Mouse (Mus musculus) urinary bladder, adult 18-20 months (tissue): ENCODE measurements around the gene Cntn6.

Source experiments
- DNase-seq, 2 experiments: peaks; one replicate each; pipeline ENCODE4 v3.0.0; 2022; ENCODE audit warnings: low spot score in 2 of 2, mixed read lengths in 2 of 2

Gene Cntn6

DNA sequence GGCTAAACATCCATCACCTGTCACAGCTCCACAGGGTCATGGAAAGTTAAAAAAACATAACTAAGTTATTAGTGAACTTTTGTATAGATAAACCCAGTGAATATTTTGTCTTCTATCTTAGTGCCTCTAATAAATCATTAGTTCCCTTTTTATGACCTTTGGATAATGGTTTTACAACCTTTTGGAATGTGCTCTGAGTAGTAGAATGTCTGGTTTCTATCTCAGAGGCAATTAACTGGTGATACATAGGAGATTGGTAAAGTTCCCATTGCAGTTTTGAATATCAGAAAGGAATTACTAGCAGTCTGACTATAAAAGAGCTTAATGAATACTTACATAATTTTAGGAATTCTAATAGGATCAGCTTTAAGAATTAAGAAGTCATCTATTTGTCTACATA is 265.5 kb downstream of the Cntn6 start:
- no peak for DNase-seq

GRCm38 (mm10) chr6:104761226-104761625 is 268.6 kb downstream of the Cntn6 start:
- no peak for DNase-seq

GRCm38 (mm10) chr6:104783891-104784290 is 291.3 kb downstream of the Cntn6 start:
- no peak for DNase-seq

DNA sequence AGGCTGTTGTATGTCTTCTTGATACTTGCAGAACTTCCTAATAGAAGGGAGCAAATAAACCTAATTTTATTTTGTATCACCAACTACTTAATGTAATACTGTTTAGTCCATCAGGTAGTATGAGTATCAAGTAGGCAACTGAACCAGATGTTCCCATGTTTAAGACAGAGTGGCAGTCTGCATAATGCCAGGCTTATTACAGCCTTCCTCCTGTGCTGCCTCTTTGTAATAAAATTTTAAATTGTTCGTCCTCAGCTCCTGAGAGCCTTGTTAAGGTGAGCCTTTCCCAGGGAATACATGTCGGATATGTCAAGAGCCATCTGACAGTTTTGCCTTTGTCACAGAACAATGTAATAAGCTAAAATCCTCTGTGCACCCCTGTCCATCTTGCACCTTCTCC is 294.9 kb downstream of the Cntn6 start:
- DNase-seq = no peak

DNA sequence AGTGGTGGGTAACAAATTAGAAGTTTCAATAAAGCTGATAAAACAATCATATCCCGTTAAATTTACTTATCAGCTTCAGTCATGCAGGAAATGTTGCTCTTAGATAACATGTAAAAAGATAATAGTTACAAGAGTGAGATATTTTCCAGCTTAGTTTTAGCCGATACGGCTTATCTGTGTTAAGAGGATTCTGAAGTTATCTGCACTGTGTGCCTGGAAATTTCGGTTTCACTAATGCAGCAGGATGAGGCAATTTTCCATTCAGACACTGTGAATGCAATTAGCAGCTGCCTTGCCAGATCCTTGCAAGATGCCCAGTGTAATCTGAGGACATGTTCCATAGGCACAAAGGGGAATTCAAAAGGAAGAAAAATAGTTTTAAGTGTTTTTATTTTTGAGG is 315.9 kb downstream of the Cntn6 start:
- no peak for DNase-seq

DNA sequence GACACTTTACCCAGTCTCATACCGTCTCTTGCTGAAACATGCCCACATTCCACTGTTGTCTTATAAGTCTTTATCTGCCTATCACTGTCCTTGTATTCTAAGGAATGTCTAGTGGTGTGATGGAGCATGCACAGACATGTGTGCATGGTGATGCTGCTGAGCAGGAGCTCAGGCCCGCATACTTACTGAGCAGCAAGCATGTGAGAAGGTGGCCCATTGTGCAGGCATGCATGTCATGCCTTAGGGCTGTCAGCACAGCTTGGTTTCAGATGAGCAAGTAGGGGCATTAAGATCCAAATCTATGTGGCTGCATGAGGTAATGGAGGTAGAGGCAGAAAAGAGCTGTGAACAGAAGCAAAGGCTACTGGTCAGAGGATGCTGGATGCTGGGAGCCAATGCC is 323.0 kb downstream of the Cntn6 start:
- no peak for DNase-seq

DNA sequence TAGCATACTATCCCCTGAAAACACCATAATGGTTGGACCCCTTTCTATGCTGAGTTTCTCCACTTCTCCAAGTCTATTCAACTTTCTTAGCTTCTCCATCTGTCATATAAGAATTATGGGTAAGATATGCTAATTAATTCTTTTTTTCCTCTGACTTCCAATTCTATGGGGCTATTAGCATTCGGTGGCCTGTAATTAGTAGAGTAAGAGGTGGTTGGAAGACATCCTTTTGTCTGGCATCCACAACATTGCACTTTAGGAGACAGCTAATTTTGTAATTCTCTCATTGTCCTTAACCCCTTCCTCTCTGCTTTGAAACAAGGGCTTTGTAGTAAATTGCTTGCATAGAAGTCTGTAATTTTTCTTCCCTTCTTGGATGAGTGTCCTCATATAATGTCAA is 387.1 kb downstream of the Cntn6 start:
- no peak for DNase-seq

GRCm38 (mm10) chr6:104884021-104884420 is 391.4 kb downstream of the Cntn6 start:
- no peak for DNase-seq

DNA sequence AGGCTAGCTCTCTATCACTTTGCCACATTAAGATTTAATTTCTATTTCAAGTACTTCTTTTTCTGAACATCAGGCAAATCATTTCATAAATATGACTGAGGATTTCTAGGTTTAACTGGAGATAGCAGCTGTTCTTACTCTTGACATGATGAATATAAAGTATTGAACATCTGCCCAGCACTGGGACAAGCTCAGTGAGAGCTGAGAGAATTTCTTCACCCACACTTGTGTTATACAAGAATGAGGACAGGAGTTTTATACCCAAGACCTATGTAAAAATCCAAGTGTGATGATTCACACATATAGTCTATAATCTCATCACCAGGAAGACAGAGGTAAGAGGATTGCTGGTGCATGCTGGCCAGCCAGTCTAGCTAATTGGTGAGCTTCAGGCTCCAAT is 393.2 kb downstream of the Cntn6 start:
- no peak for DNase-seq

GRCm38 (mm10) chr6:104891071-104891470 is 398.5 kb downstream of the Cntn6 start:
- DNase-seq = no peak
